Mouse (Mus musculus) macrophage (primary cell): ENCODE measurements at regions not wholly inside any gene's neighbourhood (a gene's known extent, or its start where the extent isn't known, plus 50 kb on each side); places are given as distances from the start of the nearest gene placed in this dataset.
"Not testable (repeated sequence)": the region's sequence is repeated elsewhere in the genome, so short reads cannot be mapped to it uniquely, and the experiment has no call there.

Experiments used
- H3K27ac ChIP-seq: fragments of 350-480 bp; formaldehyde crosslinking; 2 replicates; pipeline ENCODE4 v1.9.0; 2021
- H3K36me3 ChIP-seq: fragments of 350-480 bp; formaldehyde crosslinking; 2 replicates; pipeline ENCODE4 v1.9.0; 2021; ENCODE audit errors: inconsistent target
- H3K4me3 ChIP-seq: fragments of 350-480 bp; formaldehyde crosslinking; 2 replicates; pipeline ENCODE4 v1.9.0; 2021; ENCODE audit errors: inconsistent target
- H3K79me2 ChIP-seq: fragments of 350-480 bp; formaldehyde crosslinking; 2 replicates; pipeline ENCODE4 v1.9.0; 2021; ENCODE audit errors: inconsistent target
- WGBS: methylation state at CpG from one replicate; pipeline ENCODE4 v1.1.7; 2026; ENCODE audit warnings: inconsistent platforms; ENCODE audit not compliant: missing documents; 5-methylcytosine and 5-hydroxymethylcytosine counted together

DNA sequence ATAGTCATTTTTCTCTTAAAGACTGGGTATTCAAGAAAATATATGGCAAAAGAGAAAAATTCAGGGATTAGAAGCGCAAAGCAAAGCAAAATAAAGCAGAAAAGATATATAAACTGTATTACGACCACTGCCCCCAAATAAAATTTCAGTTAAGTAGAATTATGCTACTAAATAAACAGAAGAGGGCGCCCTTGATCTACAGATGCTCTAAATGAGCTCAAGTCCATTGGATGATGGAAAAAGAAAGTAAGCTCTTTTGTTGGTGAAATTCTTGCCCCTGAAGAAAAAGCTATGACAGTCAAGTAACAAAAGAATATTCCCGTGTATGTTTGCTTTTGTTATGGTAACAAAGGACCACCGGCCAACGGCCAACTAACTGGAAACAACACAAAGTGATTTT lies 165.5 kb upstream of the Stk26 start:
- H3K27ac ChIP-seq: no peak overlapping the region
- H3K79me2 ChIP-seq: no peaks in the 10 kb centered on the region
- H3K36me3 ChIP-seq: no peaks in the 10 kb centered on the region
- WGBS: 60% methylated on average over 3 of the region's 6 CpGs
- no peak overlapping the region for H3K4me3 ChIP-seq

DNA sequence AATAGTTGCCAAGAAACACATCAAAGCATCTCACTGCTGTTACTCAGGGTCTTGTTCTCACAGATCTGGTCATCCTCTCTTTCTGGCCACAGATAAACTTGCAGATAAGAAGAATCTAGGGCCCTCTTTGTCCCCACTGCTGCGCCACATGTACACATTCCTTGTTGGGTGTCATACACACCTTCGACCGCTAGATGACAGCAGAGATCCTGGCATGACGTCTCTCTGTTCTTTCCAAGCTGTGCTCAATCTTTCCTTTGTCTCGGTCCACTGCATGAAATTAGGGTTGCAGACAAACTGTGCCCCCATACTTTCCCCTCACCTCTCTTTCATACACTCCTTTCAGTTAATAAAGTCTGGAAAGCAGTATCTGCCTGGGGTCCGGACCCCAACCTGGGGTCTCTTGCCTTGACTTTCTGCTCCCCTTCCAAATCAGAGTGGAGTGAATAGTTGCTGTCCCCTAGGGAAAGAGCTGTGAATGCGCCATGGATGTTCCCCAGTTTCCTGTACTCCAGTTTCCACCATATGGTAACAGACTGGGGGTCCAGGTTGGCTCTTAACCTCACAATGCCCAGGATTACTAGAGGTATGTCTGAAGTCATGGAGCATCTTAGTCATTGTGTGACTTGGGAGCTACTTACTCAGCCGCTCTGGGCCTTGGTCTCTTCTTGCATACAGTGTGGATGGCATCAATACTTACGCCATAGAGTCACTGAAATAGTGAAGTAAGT lies 182.8 kb upstream of the Stk26 start:
- Histone ChIP-seq H3K36me3 (no peaks in the 10 kb centered on the region), H3K27ac (no peak overlapping the region), H3K79me2 (no peaks in the 10 kb centered on the region), H3K4me3 (no peak overlapping the region)
- 36% methylated on average over 9 of the region's 9 CpGs for WGBS

DNA sequence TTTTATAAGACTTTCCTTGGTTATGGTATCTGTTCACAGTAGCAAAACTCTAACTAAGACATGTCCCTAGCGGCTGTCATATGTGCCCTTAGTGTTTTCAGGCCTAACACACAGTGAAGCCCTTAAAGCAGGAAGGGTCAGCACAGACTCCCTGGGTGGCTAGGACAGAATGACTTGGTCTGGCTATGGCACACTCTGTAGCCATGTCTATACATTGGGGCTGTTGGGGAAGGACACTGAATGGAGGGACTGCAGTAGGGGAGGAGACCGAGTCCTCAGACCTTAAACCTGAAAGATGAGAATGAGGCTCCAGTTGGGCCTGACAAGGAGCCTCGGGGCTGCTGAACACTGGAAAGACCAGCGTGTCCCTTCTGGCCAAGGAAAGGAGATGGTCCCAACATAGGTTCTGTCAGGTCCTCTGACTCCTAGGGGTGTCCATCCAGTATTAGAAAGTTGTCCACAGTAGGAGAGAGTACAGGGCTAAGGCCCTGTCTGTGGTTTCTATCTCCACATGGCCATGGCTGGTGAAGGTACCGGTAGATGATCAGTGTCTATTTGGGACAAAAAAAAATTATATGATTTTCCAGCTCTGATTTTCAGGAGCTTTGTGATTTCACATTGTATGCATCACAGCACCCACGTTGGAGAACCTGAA lies 183.5 kb upstream of the Stk26 start:
- Histone ChIP-seq H3K27ac (no peak overlapping the region), H3K4me3 (no peak overlapping the region), H3K79me2 (no peaks in the 10 kb centered on the region), H3K36me3 (no peaks in the 10 kb centered on the region)
- WGBS: 82% methylated on average over 6 of the region's 6 CpGs

GRCm38 (mm10) chrX:50655380-50655779 lies 185.5 kb upstream of the Stk26 start:
- not testable (repeated sequence) for H3K27ac ChIP-seq, H3K79me2 ChIP-seq, H3K4me3 ChIP-seq, H3K36me3 ChIP-seq
- WGBS: 100% methylated on average over 1 of the region's 1 CpGs

- Histone ChIP-seq H3K79me2 (no peaks in the 10 kb centered on the region), H3K27ac (no peak overlapping the region), H3K36me3 (no peaks in the 10 kb centered on the region), H3K4me3 (no peak overlapping the region)
- 73% methylated on average over 4 of the region's 4 CpGs for WGBS
Observed at GRCm38 (mm10) chrX:50641347-50641746, 199.5 kb upstream of the Stk26 start.

DNA sequence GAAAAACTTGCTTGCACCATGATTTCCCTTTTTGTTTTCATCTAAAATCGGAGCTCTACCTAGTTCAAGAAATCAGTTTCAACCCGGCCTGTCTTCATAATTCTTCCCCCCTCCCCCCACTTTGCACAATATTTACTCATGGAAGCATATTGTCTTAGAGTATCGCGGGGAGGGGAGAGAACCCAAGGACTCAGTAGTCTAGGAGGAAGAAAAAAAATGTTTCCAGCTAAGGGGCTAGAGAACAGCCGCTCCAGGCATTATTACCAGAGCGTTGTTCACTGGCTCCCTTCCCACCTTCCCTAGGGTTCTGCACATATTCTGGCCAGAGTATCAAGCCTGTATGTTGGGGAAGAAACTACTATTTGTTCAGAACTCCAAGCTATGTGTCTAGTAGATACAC lies 205.2 kb upstream of the Stk26 start:
- no peaks in the 10 kb centered on the region; the same call in 1 of the 2 replicates for H3K79me2 ChIP-seq
- WGBS: 42% methylated on average over 5 of the region's 6 CpGs
- peak overlapping the region; percentile 63 for H3K4me3 ChIP-seq
- no peak overlapping the region for H3K27ac ChIP-seq
- H3K36me3 ChIP-seq: no peaks in the 10 kb centered on the region

DNA sequence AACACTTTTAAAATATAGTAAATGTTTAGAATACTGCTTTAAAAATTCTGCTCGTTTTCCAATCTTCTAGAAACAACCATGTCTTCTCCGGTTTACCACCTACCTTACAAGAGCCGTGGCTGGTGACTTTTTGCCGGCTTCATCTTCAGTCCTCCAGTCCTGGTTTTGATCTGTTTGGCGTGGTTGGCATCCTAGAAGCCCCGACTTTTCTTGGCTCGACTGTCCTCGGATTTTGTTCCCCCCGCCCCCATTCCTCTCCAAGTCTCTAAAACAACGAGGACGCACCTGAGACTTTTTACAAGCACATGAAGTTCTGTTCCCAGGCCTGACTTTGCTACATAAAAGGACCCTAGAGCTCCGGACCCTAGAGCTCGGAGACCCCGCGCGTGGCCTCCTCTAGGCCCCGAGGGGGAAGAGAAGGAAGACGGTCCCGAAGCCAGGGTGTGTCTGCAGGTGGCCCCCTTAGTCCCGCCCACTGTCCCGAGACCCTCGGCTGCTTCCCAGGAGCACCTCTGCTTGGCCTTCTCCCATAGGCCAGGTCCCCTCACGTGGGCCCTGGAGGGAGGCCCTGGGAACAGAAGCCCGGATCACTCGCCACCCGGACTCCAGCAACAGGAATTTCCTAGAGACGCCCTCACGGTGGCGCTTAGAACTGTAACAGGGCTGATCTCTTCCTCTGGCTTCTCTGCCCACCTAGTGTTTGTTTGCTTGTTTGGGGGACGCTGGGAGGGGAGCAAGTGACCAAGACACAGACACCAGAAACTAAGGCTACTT lies 205.8 kb upstream of the Stk26 start:
- 21% methylated on average over 24 of the region's 30 CpGs for WGBS
- peak overlapping the region; percentile 63 for H3K4me3 ChIP-seq
- H3K79me2 ChIP-seq: no peaks in the 10 kb centered on the region; the same call in 1 of the 2 replicates
- no peak overlapping the region for H3K27ac ChIP-seq
- no peaks in the 10 kb centered on the region for H3K36me3 ChIP-seq

- Histone ChIP-seq H3K79me2 (no peaks in the 10 kb centered on the region; the same call in 1 of the 2 replicates), H3K27ac (no peak overlapping the region), H3K36me3 (no peaks in the 10 kb centered on the region), H3K4me3 (no peak overlapping the region)
- WGBS: 77% methylated on average over 6 of the region's 6 CpGs
Observed at GRCm38 (mm10) chrX:50632536-50632935, 204.2 kb upstream of the Olfr1324 start.

- Histone ChIP-seq H3K36me3 (no peaks in the 10 kb centered on the region), H3K27ac (no peak overlapping the region), H3K4me3 (no peak overlapping the region), H3K79me2 (no peaks in the 10 kb centered on the region)
- WGBS: 90% methylated on average over 6 of the region's 6 CpGs
Observed at GRCm38 (mm10) chrX:50625336-50625735, 197.0 kb upstream of the Olfr1324 start.

- H3K36me3 ChIP-seq: no peaks in the 10 kb centered on the region
- peak overlapping the region; percentile 22 for H3K4me3 ChIP-seq
- no peaks in the 10 kb centered on the region for H3K79me2 ChIP-seq
- 51% methylated on average over 13 of the region's 19 CpGs for whole genome bisulfite sequencing
- H3K27ac ChIP-seq: no peak overlapping the region
Observed at GRCm38 (mm10) chrX:50622984-50623455, 194.7 kb upstream of the Olfr1324 start.

DNA sequence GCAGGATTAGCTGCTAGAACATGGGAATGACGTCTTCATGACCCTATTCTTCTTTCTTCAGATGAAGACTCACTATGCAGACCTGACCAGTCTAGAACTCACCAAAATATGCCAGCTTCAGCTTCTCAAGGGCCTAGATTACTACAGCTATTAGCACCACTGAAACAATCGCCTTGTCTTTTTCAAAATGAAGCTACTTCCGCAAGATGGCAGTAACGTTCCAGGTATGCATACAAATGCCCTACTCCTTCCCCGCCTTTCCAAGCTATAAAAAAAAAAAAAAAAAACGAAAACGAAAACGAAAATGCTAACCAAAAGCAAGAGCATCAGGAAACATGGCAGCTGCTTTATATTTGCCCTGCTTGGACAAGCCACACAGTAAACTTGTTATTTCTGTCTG lies 192.6 kb upstream of the Olfr1324 start:
- H3K36me3 ChIP-seq: no peaks in the 10 kb centered on the region
- no peak overlapping the region for H3K27ac ChIP-seq
- no peaks in the 10 kb centered on the region for H3K79me2 ChIP-seq
- H3K4me3 ChIP-seq: no peak overlapping the region
- WGBS: 71% methylated on average over 7 of the region's 8 CpGs

GRCm38 (mm10) chrX:50619919-50620318 lies 191.6 kb upstream of the Olfr1324 start:
- Histone ChIP-seq H3K27ac (peak overlapping the region; percentile 52), H3K4me3 (no peak overlapping the region), H3K79me2 (no peaks in the 10 kb centered on the region), H3K36me3 (no peaks in the 10 kb centered on the region)
- WGBS: 50% methylated on average over 9 of the region's 9 CpGs

DNA sequence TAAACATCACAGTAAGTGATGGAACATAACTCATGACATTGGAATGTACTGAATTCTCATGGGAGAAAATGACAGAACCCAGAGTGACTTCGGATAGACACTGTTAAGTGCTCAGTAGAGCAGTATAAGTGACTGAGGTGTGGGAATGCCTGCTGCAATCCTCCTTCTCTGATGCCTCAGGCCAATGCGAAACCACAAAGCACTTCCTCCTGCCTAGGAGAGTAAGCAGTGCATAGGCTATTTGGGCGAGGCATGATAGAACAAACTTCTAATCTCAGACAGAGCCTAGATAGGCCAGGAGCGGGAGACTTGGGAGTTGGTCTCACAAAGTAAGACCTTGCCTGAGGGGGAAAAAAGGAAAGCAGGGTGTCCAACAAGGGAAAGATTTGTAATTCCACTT lies 190.6 kb upstream of the Olfr1324 start:
- peak overlapping the region; percentile 52 for H3K27ac ChIP-seq
- 33% methylated on average over 4 of the region's 4 CpGs for WGBS
- H3K79me2 ChIP-seq: no peaks in the 10 kb centered on the region
- H3K4me3 ChIP-seq: no peak overlapping the region
- H3K36me3 ChIP-seq: no peaks in the 10 kb centered on the region

DNA sequence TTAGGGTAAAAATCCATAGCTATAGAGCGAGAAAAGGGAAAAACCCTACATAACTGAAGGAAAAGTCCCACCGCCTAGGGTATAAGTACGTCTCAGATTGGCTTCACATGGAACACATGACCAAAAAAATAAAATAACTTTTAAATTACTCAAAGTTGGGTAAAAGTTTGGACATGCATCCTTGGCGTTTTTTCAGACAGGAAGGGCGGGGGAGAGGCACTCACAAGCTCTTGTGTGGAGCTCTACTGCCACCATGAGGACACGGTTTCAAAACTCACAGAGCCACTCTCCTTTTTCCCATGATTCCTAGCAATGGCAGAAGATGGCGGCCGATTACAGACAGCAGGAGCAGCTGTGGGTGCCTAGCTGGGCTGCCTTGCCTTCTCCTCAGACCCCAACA lies 188.6 kb upstream of the Olfr1324 start:
- H3K36me3 ChIP-seq, H3K79me2 ChIP-seq, H3K4me3 ChIP-seq: not testable (repeated sequence)
- 75% methylated on average over 6 of the region's 8 CpGs for WGBS
- H3K27ac ChIP-seq: peak overlapping the region; percentile 29

GRCm38 (mm10) chrX:50614874-50615273 lies 186.6 kb upstream of the Olfr1324 start:
- WGBS: 69% methylated on average over 3 of the region's 3 CpGs
- H3K36me3 ChIP-seq, H3K79me2 ChIP-seq: not testable (repeated sequence)
- H3K27ac ChIP-seq: peak overlapping the region; percentile 69
- peak overlapping the region; percentile 20 for H3K4me3 ChIP-seq
